Mouse (Mus musculus) urinary bladder, postnatal 4 days (tissue): ENCODE data around the gene Ankrd34a.

Experiments used
- DNase-seq, 2 experiments: peaks; one replicate each; pipeline ENCODE4 v3.0.0; 2021 to 2022; ENCODE audit warnings: low spot score in 2 of 2

Ankrd34a gene

GRCm38 (mm10) chr3:96606618-96607017 is 10.2 kb downstream of the Ankrd34a start:
- DNase-seq = no peak

GRCm38 (mm10) chr3:96617941-96618340 is 21.5 kb downstream of the Ankrd34a start:
- no peak for DNase-seq

GRCm38 (mm10) chr3:96623201-96623600 is 26.8 kb downstream of the Ankrd34a start:
- no peak for DNase-seq

GRCm38 (mm10) chr3:96629729-96630600 is 33.5 kb downstream of the Ankrd34a start, which contains the start of gene Rbm8a:
TSS of gene Rbm8a (plus strand) at chr3:96629933.
- peak; percentile 93 to 94 for DNase-seq

GRCm38 (mm10) chr3:96632058-96632457 is 35.6 kb downstream of the Ankrd34a start:
- no peak for DNase-seq

GRCm38 (mm10) chr3:96634015-96634414 is 37.6 kb downstream of the Ankrd34a start:
- no peak for DNase-seq

- DNase-seq = peak; percentile 89 to 90
These were observed 38.8 kb downstream of the Ankrd34a start, which contains the start of the genes Pex11b and Gm42957 for GRCm38 (mm10) chr3:96634928-96635879. TSS of gene Pex11b (plus strand) at chr3:96635376. TSS of gene Gm42957 (plus strand) at chr3:96635474.

GRCm38 (mm10) chr3:96635906-96636305 is 39.5 kb downstream of the Ankrd34a start:
- no peak for DNase-seq

GRCm38 (mm10) chr3:96636448-96636847 is 40.0 kb downstream of the Ankrd34a start:
- DNase-seq = no peak

- no peak for DNase-seq
These were observed 42.8 kb downstream of the Ankrd34a start for GRCm38 (mm10) chr3:96639219-96639618.

- peak in 1 of 2 experiments; percentile 21 for DNase-seq
These were observed 48.7 kb downstream of the Ankrd34a start, which contains the start of gene Itga10 for GRCm38 (mm10) chr3:96645018-96645649. TSS of gene Itga10 (plus strand) at chr3:96645584.

- no peak for DNase-seq
These were observed 50.9 kb downstream of the Ankrd34a start for GRCm38 (mm10) chr3:96647365-96647764.
